Mouse (Mus musculus): Measurements from ENCODE around the gene Zfp141.

GRCm38 (mm10) chr7:42490859-42491258, 14.7 kb downstream of the Zfp141 start:
- TF ChIP-seq CTCF (IDR thresholded peaks at IDR 0.05; ENCODE audit: extremely low read depth, insufficient read depth, insufficient read length, insufficient replicate concordance) = no peak
- TF ChIP-seq POLR2A (IDR thresholded peaks at IDR 0.05; ENCODE audit: low read depth, low read length) = no peak
